Mouse (Mus musculus) activated CD4-positive, CD25-positive, alpha-beta regulatory T cell, adult 4 months (primary cell): ENCODE measurements around the gene Gm20403. TPM values are rescaled to one million over a fixed set of nuclear protein-coding genes. Genes with fewer than 3 reads are reported as not detected.
"Not testable (repeated sequence)": the region's sequence is repeated elsewhere in the genome, so short reads cannot be mapped to it uniquely, and the experiment has no call there.

ENCODE experiments used
- ATAC-seq: one replicate; pipeline ENCODE4 v1.8.0; 2017
- polyA plus RNA-seq, 2 experiments: library from polyadenylated mRNA; unstranded; fragments of 100-300 nt; shearing (Covaris generic); gene quantifications; one replicate each; pipeline ENCODE4 v1.2.1; 2017

The Gm20403 gene
- polyA plus RNA-seq, 2 experiments from 2014 or later = not detected

- ATAC-seq = no peak
Measured at GRCm38 (mm10) chr12:54992814-54993213, 6.5 kb upstream of the Gm20403 start.

- no peak for ATAC-seq
Measured at GRCm38 (mm10) chr12:54988323-54988850, 2.1 kb upstream of the Gm20403 start.

- ATAC-seq = no peak
Measured at GRCm38 (mm10) chr12:54987156-54987555, 827 bp upstream of the Gm20403 start.

- peak; percentile 53 for ATAC-seq
Measured at GRCm38 (mm10) chr12:54985257-54986051, 875 bp downstream of the Gm20403 start.

- ATAC-seq = peak; percentile 54
Measured at GRCm38 (mm10) chr12:54984701-54985256, 1.6 kb downstream of the Gm20403 start.

- no peak for ATAC-seq
Measured at GRCm38 (mm10) chr12:54982935-54983715, 3.2 kb downstream of the Gm20403 start.

- ATAC-seq = no peak
Measured at GRCm38 (mm10) chr12:54981962-54982361, 4.4 kb downstream of the Gm20403 start.

- ATAC-seq = no peak
Measured at GRCm38 (mm10) chr12:54980939-54981338, 5.4 kb downstream of the Gm20403 start.

GRCm38 (mm10) chr12:54980532-54980931 is 5.8 kb downstream of the Gm20403 start:
- ATAC-seq = no peak

GRCm38 (mm10) chr12:54969033-54969432 is 17.3 kb downstream of the Gm20403 start:
- ATAC-seq = no peak

- no peak for ATAC-seq
Measured at GRCm38 (mm10) chr12:54965532-54966160, 20.7 kb downstream of the Gm20403 start.

GRCm38 (mm10) chr12:54959569-54959968 is 26.8 kb downstream of the Gm20403 start:
- ATAC-seq = no peak

GRCm38 (mm10) chr12:54956974-54957373 is 29.4 kb downstream of the Gm20403 start:
- ATAC-seq = no peak

- ATAC-seq = no peak
Measured at GRCm38 (mm10) chr12:54956457-54956856, 29.9 kb downstream of the Gm20403 start.

GRCm38 (mm10) chr12:54946116-54946515 is 40.2 kb downstream of the Gm20403 start:
- no peak for ATAC-seq

GRCm38 (mm10) chr12:54942586-54943157 is 43.7 kb downstream of the Gm20403 start:
- not testable (repeated sequence) for ATAC-seq

GRCm38 (mm10) chr12:54937581-54938343 is 48.6 kb downstream of the Gm20403 start:
- not testable (repeated sequence) for ATAC-seq
